Mouse (Mus musculus) kidney, postnatal 14 days (tissue): ENCODE measurements at regions not wholly inside any gene's neighbourhood (a gene's known extent, or its start where the extent isn't known, plus 50 kb on each side); places are given as distances from the start of the nearest gene placed in this dataset.

Source experiments
- DNase-seq: peaks from one replicate; pipeline ENCODE4 v3.0.0; 2022; ENCODE audit warnings: mixed read lengths

DNA sequence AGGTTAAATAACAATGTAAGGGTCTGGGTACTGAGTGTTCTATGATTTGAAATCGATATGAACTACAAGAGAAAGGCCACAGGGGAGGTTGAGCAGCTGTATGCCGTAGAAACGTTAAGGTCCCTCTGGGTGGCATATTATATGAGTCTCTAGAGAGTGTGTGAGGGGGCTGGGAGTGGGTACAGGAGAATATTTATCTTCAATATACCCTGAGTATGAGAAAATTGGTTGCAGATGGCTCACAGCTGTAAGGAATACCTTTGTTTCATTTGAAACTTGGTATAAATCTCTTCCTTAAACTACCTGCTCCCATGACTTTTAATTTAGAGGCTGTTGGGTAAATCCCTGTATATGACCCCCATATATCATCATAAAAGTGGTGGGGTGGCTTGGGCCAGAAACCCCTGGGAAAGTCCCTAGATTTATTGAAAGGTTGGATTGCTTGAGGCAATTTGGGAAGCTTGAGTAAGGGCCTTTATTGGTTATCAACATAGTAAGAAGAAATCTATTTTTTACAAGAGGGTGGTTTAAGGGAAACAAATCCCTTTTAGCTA is 128.7 kb upstream of the Prkg2 start:
- DNase-seq, result no peak

DNA sequence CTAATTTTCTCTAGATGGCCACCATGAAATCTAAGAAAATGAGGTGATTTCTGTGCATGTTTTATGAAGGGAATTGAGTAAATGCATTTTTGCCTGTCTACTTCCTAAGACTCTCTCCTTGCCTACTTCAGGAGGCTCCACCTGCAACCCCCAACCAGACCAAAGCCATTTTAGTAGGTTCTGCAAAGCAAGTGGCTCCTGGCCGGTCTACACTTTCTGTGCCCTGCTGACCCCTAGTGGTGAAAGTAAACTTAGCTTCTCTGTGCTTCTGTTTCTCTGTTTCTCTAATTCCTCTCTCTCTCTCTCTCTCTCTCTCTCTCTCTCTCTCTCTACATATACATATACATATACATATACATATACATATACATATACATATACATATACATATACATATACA is 120.8 kb upstream of the Prkg2 start:
- peak; percentile 64 for DNase-seq

DNA sequence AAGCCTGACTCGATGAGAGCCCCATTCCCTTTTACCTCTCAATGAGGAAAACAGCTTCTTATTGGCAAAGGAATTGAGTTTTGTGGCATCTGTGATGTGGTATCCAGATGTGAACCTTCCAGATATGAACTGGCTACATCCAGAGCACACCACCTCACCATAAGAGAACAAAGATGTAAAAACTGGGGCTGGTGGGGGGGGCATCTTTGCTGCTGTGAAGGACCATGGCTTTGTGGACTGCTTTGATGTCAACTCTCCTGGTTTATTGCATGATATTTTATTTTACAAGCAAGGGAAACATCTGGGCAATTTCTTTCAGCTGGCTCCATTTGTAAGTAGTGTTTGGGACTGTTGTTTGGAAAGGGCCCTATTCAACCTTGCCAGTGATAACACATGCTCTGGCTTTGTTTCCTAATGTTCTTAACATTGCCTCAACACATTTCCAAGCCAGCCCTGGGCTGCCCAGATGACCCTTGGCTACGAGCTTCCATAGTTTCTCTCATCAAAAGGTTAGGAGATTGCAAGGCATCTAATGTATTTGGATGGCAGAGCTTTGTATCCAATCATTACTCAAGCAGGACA is 116.2 kb upstream of the Prkg2 start:
- no peak for DNase-seq

DNA sequence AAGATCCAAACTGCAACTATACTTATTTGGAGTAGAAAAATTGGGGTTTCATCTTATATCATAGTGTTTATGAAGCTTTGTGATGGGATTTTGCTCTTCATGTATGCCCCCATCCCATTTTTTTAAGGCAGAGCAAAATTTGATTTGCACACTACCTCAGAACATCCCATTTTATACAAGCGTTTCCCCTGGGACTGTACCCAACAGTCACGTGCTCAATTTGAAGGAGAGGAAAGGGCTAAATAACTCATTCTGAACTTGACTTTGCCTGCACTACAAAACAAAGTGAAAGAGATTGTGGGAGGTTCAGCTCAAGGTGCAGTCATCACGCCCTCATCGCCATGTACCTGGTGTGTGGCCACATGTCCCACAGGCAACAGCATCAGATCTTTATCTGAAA is 115.1 kb upstream of the Prkg2 start:
- no peak for DNase-seq

DNA sequence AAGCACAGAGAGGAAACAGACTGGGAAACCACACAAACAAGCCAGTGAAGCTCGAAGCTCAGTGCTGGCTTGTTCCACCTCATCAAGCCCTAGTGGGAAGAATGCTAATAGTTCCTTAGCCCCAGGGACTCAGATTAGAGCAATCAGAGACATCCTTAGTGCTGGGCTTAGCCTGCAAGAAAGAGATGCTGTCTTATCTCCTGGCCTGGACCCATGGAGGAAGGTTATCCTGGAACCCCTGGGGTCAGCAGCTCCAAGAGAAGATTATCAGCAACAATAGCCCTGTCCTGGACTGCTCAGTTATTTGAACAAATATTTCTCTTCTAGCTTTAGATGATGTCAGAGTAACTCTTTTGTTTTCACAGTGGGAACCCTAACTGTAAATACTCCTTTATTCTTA is 112.8 kb upstream of the Prkg2 start:
- DNase-seq, result no peak

DNA sequence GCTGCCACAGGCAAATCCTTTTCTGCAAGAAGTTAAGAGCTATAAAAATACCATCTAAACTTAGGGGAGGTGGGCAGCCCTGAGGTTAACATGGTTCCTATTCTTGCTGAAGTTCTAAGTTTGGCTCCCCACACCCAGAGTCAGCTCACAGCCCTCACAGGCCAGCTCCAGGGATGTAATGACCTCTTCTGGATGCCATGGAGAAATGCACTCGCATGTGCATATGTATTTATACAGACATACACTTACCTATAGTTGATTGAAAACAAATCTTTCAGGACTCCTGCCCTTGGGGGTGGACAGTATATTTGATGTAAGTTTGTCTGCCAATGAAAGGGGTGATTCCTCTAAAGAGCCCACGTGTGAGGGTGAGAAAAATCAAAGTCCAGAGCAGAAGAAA is 95.5 kb upstream of the Prkg2 start:
- DNase-seq, result no peak

DNA sequence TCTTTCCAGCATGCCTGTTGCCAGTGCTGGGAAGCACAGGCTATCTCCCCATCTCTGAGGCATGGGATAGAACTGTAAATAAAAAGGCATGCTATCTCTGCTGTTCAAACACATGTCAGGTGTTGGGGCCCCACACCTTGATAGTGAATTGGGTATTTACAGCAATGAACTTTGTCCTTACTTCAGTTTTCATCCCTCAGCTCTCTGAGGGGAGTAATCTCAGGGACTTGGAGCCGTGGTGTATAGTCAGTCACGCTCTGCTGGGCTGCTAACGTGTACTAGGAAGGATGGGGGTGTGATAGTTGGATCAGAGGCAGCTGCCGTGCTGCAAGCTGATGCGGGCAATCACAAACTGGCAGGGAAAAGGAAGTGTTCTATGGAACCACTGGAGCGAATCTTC is 91.5 kb upstream of the Prkg2 start:
- peak; percentile 14 for DNase-seq

DNA sequence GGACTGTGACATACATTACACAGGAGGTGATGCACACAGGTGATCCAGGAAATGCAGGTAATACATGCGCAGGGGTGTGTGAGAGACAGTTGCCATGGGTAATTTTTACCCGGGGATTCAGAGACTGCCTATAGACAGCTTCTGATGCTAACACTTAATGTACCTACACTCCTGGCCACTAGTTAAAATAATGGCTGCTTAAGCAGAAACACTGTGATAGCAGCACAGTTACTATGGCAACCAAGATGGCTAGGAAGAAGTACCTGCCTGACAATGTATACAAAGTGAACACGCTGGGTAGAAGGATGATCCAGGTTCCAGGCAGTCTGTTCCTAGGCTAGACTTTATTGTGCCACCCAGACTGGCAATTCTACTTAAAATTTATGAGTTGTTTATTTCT is 88.3 kb upstream of the Prkg2 start:
- no peak for DNase-seq

DNA sequence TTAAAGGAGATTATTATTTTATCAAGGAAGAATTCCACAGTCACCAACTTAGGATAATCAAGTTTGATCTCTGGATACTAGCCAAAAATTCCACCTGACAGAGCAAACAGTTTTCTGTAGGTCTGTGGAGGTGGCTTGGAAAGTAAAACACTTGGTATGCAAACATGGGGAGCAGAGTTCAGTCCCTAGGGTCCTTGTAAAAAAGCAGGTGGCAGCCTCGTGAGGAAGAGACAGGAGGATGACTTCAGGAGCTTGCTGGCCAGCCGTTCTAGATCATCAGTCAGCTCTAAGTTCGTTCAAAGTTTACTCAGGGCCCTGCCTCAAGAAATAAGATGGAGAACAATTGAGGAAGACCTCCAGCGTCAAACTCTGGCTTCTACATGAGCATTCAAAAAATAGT is 74.6 kb upstream of the Prkg2 start:
- no peak for DNase-seq

DNA sequence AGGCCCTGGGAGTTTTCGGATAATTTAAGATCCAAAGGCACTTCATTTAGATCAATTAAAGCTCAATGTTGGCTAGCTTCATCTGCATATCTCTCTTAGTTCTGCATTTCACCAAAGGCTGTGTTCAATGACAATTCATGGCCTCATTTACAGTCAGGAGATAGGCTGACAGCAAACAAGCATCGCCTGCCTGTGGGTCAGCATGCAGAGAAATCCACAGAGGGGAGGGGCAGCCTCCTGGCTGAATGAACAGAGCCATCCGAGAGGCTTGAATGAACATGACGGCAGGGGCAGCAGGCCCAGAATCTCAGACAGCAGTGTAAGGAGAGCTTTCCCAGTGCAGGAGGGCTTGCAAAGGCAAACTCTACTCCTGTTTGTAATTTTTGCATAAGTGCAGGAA is 74.1 kb upstream of the Prkg2 start:
- DNase-seq, result no peak

DNA sequence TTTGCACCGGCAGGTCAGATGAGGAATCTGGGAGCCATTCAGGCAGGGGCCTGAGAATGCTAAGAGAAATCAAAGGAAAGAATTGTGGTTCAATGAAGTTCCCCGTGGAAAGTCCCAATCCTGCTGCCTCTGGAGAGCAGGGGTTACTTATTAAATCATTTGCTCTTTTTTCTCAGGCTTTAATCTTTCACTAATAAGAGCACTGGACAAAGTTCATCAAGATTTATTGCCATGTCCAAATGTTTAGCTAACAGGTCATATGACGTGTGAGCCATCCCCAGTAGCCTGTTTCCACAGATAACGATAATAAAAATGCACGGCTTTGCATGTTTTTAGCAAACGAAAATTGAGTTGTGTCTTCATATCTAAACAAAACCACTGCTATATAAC is 62.6 kb upstream of the Prkg2 start:
- DNase-seq, result peak; percentile 30

DNA sequence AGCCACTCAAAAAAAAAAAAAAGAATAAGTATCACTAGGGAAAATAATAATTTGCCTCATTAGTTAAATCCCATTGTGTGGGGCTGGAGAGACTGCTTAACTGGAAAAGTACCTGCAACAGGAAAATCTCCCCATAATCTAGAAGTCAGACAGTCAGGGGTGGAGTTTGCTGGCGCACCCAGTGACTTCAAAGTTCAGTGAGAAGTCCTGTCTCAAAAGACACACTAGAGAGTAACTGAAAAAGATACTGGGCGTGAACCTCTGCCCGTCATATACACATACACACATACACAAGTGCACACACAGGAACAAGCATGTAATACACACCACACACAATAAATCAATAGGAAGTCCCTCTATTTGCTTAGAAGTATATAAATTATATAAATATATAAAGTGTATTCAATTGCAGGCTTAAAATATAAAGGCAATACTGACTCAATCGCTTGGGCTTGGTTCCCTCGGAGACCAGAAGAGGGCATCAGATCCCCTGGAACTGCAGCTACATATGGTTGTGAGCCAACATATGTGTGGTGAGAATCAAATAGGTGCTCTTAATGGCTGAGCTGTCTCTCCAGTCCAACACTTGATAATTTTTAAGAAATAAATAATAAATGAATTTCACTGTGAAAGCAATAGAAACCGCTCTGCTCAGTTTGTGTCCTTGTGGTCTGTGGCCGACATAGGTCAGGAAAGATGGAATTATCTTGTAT is 62.0 kb upstream of the Prkg2 start:
- DNase-seq, result no peak
